Mouse (Mus musculus): ENCODE results near the gene Gm21969.

Gm21969 gene

DNA sequence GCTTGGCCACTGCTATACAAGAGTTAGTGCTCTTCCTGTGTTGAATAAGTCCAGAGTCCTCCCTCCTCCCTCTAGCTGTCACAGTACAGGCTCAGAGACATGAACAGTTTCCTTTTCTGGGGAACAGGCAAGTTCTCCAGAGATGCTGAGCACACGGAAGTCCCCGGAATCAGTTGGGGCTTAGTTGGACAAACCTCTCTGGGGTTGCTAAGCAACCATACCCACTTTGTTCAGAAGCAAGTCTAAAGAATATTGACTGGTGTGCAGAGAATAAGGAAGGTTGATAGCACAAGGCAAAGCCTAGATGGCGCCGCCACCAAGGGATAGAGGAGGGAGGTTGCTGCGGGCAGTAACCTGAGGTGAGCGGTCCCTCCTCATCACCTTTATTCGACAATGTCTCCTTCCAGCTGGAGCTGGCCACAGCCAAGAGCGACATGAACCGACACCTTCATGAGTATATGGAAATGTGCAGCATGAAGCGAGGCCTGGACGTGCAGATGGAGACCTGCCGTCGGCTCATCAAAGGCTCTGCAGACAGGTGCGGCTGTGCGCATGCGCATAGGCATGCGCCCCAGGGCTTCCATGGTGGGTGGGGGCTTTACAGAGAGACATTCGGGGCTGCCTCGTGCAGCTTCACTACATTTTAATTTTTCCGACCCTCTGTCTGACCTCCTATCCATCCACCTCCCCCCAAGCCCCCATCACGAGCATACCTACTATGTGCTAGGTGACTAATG, 11.7 kb downstream of the Gm21969 start:
- in situ Hi-C loops (cut with MboI, MseI): loop anchor here (5.0 kb wide), 1 partner anchor 42 kb away; no protein-coding TSS in a partner anchor

DNA sequence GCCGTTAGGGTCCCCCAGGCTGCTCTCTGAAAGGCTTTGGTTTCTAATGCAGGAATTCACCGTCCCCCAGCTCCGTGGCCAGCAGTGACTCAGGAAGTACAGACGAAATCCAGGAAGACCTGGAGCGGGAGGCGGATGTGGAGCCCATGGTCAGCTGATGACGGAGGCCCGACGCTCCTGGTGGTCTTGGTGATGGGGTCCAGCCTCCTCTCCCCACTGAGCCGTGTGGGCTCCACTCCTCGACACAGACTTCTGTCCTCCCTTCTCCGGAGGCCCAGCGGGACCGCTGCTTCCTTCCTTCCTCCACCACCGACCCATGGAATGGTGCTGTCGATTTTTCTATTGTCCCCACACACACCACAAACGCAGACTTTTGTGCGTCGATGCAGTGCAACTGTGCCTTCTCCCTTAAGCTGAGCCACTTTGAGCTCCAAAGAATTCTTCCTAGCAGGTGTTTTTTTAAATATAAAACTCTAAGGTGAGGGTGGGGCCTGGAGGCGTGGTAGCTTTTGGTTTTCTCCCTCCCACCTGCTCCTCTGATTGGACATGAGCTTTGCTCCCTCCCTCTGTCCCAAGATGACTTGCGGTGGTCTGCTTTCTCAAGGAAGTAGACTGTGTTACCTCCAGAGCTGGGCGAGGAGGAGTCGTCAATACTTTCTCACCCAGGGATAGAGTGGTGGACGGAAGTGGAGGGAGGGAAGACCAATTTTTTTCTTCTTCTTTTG, 13.5 kb downstream of the Gm21969 start:
- in situ Hi-C loops (cut with MboI, MseI): no loop called here

DNA sequence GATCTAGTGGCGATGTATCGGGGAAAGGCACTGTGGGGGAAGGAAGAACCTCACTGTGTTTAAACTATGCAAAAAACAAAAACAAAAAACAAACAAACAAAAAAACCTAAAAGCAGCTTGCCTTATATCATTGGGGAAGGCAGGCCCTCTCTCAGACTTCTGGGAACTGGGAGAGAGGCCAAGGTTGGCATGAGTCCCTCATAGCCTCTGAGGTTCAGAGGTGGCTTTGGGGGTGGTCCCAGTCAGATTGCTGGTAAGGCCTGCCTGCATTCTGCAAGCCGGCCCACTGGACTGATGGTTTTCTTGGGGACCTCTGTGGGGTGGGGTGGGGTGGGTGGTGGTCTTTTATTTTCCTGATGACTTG, 14.0 kb downstream of the Gm21969 start:
- in situ Hi-C loops (cut with MboI, MseI): no loop called here

DNA sequence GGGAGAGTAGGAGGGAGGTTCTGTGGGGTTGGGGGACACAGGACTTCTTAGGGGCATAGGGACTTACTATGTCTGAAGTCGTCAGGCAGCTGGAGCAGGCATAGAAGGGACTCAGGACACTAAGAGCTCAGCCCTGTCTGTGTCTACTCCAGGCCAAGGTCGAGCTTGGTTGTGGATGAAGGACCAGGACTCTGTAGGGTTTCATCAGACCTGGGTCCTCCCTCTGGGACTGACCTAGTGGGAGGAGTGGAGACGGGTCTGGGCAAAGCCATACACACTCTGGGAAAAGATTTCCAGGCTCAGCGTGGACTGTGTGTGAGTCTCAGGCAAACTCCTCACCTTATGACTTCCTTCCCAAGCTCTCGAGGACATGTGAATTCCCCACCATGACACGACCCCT, 16.8 kb downstream of the Gm21969 start:
- in situ Hi-C loops (cut with MboI, MseI): no loop called here

DNA sequence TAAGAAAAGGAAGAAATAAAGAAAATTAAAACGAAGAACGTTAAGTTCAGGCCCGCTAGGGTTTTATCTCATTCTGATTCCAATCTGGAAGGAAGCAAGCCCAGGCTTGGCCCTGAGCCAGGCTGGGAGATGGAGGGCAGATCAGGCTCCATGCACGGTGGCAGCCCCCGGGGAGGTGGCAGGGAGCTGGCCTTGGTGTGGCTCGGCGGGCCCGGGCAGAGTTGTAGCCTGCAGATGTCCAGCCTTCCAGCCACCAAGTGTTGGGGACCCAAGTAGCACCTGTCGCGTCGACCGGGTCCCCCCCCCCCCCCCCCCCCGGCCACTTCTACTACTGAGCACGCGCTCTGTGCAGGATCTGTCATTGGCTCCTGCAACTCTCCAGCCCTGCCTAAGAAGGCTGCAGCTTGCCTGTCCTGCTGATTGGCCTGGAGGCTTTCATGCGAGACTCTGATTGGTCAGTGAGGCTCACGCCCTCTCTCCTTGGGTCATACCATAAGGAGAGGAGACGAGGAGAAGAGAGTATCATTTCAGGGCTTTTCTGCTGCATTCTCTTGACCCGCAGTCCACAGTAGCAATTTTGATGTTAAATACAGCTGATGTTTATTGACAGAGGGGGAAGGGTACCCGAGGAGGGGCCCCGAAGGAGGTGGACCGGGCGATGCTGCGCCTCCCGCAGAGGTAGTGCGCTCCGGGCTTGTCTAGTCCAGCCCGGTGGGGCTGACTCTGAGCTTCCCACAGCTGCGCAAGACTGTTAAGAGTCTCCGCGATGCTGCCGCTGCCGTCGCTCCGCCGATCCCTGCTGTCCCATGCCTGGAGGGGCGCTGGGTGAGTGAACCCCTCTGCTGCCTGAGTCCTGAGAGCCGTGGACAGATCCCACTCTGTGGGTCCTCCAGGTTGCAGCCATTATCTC, 19.6 kb downstream of the Gm21969 start, which contains the start of gene Aldh4a1:
Aldh4a1 (plus strand) TSS at position 494 of the 910 bp plus-strand sequence.
- in situ Hi-C loops (cut with MboI, MseI): no loop called here

DNA sequence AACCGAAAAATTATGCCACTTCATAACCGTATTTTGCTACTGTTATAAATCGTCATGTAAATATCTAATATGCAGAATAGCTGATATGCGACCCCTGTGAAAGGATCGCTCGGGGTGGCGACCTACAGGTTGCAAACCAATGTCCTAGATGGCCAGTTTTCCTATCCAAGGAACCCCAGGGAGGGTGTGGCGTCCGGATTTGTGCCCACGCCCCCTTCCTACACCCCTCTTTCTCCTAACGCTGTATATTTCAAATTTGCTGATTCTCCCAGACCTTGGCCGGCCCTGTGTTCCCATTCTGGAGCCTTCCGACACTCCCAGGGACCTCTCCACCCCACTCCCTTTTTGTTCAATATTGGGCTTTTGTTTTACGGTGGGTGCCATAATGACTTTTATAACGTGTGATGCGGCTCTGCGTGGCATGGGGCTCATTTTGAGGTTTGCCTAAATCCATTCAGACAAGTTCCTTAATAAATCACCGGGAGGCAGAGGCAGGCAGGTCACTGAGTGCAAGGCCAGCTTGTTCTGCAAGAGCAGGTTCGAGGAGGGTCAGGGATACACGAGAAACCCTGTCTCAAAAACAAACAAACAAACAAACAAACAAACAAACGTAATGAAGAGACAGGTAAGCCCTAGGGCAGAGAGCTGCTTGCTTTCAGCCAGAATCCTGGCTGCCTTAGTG, 20.6 kb downstream of the Gm21969 start:
- in situ Hi-C loops (cut with MboI, MseI): no loop called here

DNA sequence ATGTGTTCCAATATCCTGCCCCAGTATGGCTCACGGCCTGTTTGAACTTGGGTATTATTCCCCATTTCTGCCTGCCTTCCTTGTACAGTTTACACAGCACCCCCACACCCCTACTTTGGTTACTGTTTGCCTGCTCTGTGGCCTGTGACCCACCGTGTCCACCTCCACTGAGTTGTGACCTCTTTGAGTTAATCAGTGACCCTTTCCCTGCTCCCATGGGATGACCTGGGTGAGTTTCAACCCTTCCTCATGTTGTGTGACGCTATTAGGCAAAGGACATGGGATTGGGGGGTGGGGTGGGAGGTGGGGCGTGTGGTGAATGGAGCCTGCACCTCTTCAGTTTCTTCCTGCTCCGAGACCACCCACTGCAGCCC, 21.1 kb downstream of the Gm21969 start:
- in situ Hi-C loops (cut with MboI, MseI): no loop called here

DNA sequence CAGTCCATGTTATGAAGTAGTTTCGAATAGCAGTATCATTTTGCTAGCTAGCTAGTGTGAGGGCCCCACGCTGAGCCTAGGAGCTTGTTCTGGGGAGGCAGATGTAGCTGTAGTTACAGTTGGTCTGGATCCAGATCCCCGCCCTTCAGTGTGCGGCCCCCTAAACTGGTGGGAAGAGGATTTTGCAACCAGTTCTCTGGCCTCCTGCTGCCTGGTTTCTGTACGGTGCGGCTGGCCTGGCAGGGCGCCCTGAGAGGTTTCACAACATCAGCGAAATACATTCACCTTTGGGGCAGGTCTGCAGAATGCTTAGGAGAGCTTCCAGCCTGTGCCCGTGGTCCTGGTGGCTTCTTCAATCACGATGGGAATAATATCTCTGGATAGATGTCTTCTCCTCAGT, 21.7 kb downstream of the Gm21969 start:
- in situ Hi-C loops (cut with MboI, MseI): no loop called here

DNA sequence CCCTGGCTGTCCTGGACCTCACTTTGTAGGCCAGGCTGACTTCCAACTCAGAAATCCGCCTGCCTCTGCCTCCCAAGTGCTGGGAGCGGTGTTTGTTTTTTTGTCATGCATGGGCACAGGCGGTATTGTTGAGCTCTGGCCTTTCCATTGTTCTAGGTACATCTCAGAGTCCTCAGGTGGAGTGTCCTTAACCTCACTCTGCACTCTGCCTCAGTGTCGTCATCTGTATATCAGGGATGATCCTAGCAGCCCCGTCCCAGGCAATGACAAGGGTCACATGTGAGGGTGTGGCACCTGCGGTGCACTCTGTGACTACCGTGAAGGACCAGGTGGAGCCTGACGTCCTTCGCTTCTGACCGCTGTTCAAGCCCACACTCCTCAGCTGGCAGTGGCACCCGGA, 24.4 kb downstream of the Gm21969 start:
- in situ Hi-C loops (cut with MboI, MseI): no loop called here

DNA sequence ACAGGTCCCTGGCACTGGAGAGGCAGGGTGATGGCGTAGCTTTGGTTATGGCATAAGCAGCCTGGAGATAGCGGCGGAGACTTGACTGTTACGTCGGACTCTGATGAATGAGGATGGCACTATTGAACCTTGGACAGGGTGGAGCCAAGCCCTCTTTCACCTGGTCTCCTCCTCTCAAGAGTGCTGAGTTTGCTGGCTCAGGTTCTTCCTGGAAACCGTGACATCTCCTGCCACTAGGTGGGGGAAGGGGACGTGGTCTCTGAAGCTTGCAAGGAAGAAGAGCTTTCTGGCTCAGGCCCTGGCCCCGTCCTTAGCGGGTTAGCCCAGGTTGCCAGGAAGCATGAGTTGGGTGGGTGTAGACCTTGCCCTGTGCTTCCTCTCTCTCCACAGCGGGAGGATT, 27.2 kb downstream of the Gm21969 start:
- in situ Hi-C loops (cut with MboI, MseI): loop anchor here (5.0 kb wide), 1 partner anchor 158 kb away; no protein-coding TSS in a partner anchor

DNA sequence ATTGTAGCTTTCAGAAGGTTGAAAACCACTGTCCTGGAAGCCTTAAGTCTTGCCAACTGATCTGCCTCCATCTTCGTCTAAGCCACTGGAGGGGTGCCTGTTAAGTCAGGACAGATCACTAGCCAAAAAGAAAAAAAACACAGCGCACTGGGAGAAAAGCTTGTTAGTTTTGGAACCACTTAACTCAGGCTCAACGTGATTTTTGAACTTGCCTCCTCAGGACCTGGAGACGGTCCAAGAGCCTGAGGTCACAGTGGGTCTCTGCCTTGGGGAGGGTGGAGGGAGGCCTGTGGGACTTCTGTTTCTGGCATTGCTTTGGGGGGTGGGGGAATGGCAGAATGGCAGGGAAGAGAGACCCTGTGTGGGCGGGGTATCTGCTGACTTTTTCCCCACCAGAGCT, 28.2 kb downstream of the Gm21969 start:
- in situ Hi-C loops (cut with MboI, MseI): loop anchor here (5.0 kb wide), 1 partner anchor 159 kb away; no protein-coding TSS in a partner anchor

DNA sequence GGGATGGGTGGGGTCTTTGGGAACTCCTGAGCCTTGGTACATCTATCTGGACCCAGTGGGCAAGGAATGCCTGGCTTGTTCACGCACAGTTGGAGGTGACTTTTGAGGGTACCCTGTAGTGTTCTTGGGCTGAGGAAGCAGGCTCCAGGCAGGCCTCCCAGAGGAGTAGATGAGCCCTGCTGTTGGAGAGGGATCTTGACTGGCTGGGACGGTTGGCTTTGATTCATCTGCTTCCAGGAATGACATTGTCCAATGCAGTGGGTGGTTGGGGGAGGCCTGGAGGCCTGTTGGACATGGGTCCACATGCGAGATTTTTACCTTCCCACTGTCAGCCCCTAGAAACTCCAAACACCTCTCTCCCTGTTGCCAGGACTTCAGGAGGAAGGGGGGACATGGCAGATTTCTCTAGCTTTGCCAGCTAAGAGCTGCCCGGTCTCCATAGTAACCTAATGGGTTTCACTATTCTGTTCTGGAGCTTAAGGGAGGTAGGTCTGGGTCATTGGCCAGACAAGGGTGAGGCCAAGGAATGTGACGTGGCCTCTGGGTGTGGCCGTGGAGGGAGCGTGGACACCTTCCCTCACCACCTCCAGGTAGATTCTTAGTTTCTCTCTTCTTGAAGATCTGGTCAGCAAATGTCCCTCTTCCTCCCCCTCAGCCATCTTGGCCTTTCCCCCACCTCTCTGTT, 28.7 kb downstream of the Gm21969 start:
- in situ Hi-C loops (cut with MboI, MseI): loop anchor here (5.0 kb wide), 1 partner anchor 159 kb away; no protein-coding TSS in a partner anchor

DNA sequence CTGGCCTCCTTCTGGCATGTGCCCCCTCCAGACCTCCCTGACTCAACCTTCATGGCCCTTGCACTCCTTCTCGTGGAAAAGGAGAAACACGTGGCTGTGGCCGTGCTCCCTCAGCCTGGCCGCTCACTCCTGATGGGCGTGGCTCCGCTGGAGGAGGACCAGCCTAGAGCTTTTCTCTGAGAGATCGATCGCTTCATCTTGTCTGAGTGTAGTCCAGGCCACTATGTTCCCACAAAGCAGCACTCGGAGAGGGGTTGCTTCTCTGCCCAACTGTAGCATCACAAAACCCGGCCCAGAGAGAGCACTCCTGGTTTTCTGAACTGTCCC, 29.2 kb downstream of the Gm21969 start:
- in situ Hi-C loops (cut with MboI, MseI): loop anchor here (5.0 kb wide), 1 partner anchor 160 kb away; no protein-coding TSS in a partner anchor

DNA sequence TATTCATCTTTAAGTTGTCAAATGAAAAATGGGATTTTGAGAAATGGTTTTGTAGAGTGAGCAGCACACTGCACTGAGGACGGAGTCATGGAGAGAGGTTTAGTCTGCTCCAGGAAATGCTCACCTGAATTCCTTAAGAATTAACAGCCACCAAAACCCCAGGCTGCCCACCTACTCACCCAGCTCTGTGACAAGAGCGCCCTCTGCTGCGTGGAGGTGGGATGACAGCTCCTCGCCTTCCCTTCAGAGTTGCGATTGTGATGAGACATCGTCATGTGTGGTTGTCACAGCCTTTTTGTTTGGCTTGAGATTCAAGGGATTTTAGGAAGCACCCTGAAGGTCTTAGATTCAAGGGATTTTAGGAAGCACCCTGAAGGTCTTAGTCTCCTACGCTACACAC, 33.4 kb downstream of the Gm21969 start:
- in situ Hi-C loops (cut with MboI, MseI): no loop called here

DNA sequence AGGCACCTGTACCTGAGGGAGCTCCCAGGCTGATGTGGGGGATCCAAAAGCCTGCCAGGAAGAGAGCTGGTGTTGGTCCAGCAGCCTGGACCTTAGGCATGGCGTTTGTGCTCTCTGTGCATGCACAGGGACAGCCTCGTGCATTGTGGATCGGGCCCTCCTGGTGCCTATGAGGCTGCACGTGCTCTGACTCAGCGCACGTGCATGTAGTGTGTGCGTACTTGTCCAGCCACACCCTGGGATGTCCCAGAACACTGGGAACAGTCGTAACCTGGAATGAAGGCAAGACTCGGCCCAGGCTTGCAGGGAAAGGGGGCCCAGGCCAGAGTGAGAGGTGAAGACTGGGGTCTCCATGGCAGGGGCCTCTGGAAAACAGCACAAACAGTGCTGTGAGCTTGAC, 34.9 kb downstream of the Gm21969 start:
- in situ Hi-C loops (cut with MboI, MseI): no loop called here

DNA sequence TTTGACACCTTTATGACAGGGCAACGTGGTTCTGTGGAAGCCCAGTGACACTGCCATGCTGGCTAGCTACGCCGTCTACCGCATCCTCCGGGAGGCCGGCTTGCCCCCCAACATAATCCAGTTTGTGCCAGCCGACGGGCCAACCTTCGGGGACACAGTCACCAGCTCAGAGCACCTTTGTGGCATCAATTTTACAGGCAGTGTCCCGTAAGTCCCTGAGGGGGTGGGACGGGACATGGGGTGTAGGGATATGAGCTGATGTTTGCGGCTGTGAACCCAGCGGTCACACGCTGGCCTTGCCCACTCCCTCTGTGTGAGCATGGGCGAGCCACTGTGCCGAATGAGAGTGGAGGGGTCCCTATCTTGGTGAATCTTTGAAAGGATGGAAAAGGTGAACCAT, 35.4 kb downstream of the Gm21969 start:
- in situ Hi-C loops (cut with MboI, MseI): no loop called here

DNA sequence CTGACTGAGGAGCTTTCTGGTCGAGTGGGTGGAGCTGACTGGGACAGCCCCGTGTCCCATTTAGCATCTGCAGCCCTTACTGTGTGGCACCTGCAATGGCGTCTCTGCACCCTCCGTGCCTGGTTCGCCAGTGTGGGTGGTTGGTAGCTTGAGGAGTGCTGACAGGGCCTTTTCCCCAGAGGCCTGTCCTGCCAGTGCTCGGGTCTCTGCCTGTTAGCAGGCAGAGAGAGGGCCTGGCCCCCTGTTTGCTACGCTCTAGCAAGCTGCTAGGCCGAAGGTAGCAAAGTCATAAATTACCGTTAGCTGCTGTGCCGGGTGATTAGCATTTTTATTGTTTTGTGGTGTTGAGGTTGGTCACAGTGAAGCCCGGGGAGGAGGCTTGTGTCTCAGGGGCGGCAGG, 36.8 kb downstream of the Gm21969 start:
- in situ Hi-C loops (cut with MboI, MseI): no loop called here

DNA sequence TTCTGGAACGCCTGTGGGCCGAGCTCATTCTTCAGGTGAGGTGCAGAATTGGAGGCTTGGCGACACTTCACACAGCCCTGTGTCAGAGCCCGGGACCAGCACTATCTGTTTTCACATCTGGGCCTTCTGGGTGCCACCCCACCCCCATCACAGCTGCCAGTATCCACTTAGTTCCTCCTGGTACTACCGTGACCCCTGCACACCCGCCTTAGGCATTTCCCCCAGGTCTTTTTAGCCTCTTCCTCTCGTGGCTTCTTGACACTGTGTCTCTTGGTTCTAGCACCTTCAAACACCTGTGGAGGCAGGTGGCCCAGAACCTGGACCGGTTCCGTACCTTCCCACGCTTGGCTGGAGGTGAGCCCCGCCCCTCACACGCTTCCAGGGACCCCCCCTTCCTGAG, 37.3 kb downstream of the Gm21969 start:
- in situ Hi-C loops (cut with MboI, MseI): no loop called here

DNA sequence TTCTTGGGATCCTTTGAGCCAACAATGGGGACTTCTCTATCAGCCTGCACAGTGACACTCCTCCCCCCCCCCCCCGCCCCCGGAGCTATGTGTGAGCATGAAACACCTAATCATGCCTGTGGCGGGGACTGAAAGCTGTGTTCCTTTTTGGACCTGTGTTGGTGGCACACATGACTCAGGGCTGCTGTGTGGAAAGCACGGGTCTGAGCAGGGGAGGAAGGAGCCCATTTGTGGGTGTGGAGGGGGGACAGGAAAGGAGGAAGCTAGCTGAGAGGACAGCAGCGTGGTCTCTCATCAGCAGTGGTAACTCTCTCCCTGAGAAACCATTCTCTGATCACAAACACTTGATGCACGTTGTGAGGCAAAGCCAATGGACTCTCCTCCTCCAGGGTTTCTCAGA, 37.8 kb downstream of the Gm21969 start:
- in situ Hi-C loops (cut with MboI, MseI): no loop called here

DNA sequence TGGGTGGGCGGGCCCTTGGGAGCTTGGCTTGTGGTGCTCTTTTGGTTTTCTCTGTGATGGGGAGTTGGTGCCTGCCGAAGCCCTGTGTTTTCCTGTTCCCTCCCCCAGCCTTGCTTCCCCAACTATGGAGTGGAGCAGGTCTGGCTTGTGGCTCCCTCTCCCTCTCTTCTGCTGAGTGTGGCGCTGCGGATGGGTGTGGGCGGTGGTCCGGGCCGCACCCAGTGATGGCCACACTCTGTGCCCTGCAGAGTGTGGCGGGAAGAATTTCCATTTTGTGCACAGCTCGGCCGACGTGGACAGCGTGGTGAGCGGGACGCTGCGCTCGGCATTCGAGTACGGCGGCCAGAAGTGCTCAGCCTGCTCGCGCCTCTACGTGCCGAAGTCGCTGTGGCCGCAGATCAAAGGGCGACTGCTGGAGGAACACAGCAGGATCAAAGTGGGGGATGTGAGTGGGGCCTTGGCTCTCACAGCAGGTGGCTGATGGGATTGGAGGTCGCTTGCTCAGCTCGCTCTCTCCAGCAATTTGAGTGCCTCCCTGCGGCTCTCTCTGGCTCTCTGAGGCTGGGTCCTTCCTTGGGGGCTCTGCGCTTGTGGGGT, 38.9 kb downstream of the Gm21969 start:
- in situ Hi-C loops (cut with MboI, MseI): no loop called here

DNA sequence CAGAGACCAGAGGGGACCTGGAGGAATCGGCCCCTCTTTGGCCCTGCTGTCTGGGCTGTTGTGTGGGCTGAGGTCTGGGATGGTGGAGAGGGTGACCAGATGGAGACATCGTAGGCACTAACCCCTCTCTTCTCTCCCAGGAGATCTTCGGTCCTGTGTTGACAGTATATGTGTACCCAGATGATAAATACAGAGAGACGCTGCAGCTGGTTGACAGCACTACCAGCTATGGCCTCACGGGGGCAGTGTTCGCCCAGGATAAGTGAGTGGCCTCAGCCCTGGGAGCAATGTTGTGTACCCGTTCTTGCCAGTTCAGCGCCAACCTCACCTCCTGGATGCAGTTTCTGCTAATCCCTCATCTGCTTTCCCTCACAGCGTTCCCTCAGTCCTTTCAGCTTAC, 41.0 kb downstream of the Gm21969 start:
- in situ Hi-C loops (cut with MboI, MseI): no loop called here
